Mouse (Mus musculus) spleen, adult 2 months (tissue): ENCODE data around the gene Plp2.

Experiments
- CTCF ChIP-seq: fragments of 200-500 bp; IDR thresholded peaks from 2 replicates; pipeline ENCODE4 v1.5.1; 2011; ENCODE audit warnings: mild to moderate bottlenecking, inconsistent platforms; ENCODE audit not compliant: insufficient read depth, insufficient read length, insufficient replicate concordance; ENCODE audit errors: extremely low read depth
- POLR2A ChIP-seq: fragments of 200-500 bp; IDR thresholded peaks from 2 replicates; pipeline ENCODE4 v1.6.1; 2011; ENCODE audit warnings: low read depth, low read length, inconsistent platforms

- TF ChIP-seq POLR2A = no peak
- TF ChIP-seq CTCF = no peak
Measured at GRCm38 (mm10) chrX:7632560-7632959, 38.6 kb downstream of the Plp2 start.
